Mouse (Mus musculus): Measurements from ENCODE around the gene Ndufa6.
A peak's percentile ranks its signal among the peaks of the same experiment; 100 is the strongest.
"Not testable (repeated sequence)": the region's sequence is repeated elsewhere in the genome, so short reads cannot be mapped to it uniquely, and the experiment has no call there.

Gene Ndufa6

DNA sequence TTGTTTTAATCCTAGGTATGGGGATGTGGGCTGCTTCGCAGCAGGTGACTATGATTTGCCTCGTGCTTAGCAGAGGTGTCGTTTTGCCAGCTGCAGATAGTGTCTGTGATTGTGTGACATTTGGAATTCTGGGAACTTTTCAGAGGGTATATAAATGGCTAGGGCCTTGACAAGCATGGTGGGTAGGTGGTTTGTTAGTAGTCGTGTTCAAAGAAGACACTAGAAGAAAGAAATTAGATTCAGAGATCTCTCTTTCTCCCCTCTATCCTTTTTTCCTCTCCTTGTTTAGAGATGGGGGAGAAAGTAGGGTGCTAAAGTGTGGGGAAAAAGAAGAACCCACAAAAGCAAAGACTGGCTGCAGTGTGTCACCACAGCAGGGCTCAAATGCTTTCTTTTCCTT is 14.0 kb upstream of the Ndufa6 start:
- DNase-seq (ENCODE audit: low read depth, low spot score), result no peak

DNA sequence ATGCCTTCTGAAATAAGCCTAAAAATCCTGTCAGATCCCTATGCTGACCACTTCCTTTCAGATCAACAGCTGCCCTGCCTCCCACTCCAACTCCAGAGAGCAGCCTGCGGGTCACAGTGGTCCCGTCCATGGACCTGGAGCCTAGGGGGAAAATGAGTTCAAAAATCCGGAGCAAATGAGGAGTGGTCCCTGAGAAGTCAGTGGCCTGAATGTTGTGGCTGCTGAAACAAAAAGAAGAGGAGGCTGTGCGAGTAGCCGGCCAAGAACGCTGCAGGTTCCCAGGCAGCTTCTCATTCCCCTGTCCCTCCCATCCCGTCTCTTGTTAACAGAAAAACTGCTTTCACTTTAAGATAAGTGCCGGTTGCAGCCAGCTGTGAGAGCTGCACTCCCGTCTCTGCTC is 10.4 kb upstream of the Ndufa6 start:
- not testable (repeated sequence) for DNase-seq (ENCODE audit: low read depth, low spot score)

DNA sequence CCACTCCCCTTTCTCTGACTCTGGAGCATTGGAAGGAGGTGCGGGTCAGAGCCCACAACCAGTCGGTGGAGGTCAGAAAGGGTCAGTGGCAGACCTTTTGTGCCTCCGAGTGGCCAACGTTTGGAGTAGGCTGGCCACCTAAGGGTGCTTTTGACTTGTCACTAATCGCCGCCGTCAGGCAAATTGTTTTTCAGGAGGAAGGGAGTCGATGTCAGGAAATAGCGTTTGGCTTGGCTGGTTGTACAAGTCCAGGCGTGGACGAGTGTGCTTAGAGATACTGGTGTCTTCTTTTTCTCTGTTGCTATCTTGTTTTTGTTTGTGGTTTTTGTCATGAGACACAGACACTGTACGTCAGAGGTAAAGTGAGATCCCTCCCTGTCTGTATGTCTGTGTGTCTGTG is 9.7 kb upstream of the Ndufa6 start:
- DNase-seq (ENCODE audit: low read depth, low spot score), result not testable (repeated sequence)

DNA sequence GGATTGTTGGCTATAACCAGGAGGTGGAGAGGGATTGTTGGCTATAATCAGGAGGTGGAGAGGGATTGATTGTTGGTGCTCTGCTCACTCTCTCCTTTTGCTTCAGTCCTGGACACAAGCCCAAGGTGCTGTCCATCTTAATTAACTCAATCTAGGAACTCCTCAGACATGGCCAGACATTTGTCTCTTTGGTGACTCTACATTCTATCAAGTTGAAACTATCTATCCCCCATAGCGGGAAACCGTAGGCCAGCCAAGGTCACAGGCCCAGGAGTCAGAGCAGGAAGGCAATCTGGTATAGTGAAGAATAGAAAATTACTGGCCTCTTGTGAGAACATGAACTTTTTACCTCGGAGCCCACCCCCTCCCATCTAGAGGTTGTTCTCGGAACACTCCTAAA is 8.1 kb upstream of the Ndufa6 start:
- no peak for DNase-seq (ENCODE audit: low read depth, low spot score)

DNA sequence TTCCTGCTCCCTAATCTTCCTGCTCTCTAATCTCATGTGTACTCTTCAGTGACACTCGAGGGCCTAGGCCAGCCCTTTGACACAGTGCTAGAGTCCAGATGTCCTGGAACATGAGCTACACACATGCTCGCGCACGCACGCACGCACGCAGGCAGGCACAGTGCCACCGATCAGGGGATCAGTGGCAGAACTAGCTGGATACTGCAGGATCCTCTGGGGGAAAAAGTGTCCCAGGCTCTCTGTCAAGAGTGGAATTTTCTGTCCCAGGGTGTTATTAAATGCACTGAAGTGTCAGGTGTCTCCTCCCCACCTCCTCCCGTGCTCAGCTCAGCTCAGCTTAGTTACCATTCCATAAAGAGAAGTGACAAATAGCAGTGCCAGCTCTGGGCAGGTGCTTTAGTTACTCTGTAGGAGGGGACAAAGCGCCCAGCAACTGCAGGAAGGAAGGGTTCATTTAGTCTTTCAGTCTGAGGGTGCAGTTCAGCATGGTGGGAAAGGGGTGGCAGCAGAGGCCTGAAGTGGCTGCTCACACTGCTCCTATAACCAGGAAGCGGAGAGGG is 7.4 kb upstream of the Ndufa6 start:
- no peak for DNase-seq (ENCODE audit: low read depth, low spot score)

- DNase-seq (ENCODE audit: low read depth, low spot score), result no peak
Observed at GRCm38 (mm10) chr15:82358431-82359260, 4.5 kb upstream of the Ndufa6 start.

DNA sequence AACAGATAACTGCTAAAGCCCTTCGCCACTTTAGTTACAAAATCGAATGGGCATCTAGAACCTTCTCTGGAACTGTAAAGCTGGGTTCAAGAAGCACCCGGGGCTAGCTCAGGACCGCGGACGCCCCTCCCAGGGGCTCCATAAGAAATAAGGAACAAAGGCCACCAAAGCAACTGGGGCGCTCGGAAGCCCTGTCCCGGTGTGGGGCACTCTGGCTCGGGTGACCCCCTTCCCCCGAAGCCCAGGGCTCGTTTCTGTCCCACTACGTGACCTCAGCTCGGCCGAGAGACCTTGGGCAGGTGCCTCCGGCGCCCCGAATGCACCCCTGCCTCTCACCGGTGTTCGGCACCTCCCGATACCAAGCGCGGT is 393 bp downstream of the Ndufa6 start:
- no peak for DNase-seq (ENCODE audit: low read depth, low spot score)

- no peak for DNase-seq (ENCODE audit: low read depth, low spot score)
Observed at GRCm38 (mm10) chr15:82353078-82353744, 911 bp downstream of the Ndufa6 start.

- DNase-seq (ENCODE audit: low read depth, low spot score), result no peak
Observed at GRCm38 (mm10) chr15:82351480-82351879, 2.6 kb downstream of the Ndufa6 start.

DNA sequence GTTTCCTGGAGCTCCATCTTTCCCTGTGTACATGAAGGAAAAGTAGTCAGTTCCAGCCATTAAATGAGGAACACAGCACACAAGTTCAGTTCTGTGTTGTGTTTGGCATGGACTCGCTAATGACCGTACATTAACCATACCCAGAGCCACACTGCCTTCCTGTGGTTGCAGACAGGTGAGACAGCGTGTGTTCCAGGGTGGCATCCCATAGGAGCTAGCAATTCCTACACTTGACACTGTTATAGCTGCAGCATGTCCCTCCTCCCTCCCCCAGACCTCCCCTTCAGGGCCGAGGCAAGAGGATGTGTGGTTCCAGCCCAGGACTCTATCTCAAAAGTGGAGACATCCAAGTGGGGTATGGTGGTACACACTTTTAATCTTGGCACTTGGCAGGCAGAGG is 3.8 kb downstream of the Ndufa6 start:
- no peak for DNase-seq (ENCODE audit: low read depth, low spot score)

DNA sequence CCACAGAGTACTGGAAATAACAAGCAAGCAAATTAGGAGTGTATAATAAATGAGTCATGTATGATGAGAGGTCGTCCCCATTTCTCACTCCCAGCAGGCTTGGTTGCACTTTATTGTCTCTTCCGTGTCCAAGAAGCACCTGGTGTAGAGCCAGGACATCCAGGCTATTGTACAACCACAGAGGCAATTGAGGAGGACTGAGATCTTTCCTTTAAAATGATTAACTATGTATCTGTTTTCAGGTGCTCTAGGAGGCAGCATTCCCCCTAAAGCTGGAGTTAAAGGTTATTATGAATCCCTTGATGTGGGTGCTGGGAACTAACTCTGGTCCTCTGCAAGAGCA is 5.2 kb downstream of the Ndufa6 start:
- DNase-seq (ENCODE audit: low read depth, low spot score), result no peak

DNA sequence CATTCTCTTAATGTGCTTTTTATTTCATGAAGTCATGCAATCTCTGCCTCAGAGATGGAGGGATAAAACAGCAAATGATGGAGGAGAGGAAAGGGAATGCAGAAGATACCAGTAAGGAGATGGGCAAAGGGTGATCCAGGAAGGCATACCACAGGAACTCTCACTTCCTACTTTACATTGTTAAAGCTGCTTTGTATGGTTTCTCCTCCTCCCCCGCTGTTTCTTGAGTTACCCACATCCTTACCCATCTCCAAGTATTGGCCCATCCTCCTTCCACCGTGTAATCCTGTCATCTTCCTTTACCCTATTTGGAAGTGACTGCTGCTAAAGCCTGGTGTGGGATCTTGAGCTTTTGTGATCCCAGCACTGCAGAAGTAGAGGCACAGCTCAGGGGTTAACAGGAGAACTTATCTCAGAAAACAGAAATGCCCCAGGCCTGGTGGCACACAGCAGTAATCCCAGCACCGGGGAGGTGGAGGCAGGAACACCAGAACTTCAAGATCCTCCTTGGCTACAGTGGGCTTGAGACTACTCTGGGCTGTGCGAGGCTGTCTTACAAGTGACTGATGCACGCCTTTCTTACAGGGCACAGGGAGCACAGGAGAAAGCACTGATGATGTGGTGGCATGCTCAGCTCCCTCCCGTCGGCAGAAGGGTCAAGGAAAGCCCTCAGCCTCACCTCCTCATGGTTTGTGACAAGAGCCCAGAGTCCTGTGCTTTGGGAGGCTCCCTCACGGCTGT is 5.7 kb downstream of the Ndufa6 start:
- no peak for DNase-seq (ENCODE audit: low read depth, low spot score)

- DNase-seq (ENCODE audit: low read depth, low spot score), result no peak
Observed at GRCm38 (mm10) chr15:82347852-82348251, 6.3 kb downstream of the Ndufa6 start.

GRCm38 (mm10) chr15:82347303-82347676 is 6.8 kb downstream of the Ndufa6 start:
- DNase-seq (ENCODE audit: low read depth, low spot score), result no peak

GRCm38 (mm10) chr15:82346580-82347302 is 7.4 kb downstream of the Ndufa6 start:
- no peak for DNase-seq (ENCODE audit: low read depth, low spot score)

DNA sequence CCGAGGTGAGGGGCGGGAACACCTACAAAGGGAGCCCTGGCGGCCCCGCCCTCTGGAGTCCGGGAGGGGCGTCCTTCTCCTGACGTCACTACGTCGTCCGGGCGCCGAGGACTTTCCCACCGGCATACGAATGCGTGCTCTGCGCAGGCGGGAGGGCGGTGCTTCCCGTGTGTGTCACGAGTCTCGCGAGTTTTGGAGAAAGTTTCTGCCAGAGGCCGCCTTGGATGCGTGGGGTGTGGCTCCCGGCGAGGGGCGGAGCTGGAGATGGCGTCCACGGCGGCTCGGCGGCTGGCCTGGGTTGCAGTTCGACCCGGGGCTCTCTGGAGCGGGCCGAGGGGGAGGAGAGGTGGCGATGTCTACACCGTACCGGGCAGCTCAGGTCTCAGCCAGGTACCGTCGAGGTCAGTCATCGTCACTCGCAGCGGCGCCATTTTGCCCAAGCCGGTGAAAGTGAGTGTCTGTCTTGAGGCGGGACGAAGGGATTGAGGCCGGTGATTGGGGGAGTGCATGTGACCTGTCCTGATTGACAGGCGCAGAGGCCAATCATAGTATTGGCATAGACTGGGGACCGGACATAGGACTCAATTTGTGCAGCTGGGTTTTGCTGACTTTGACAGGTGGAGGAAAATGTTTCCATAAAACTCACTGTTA is 8.2 kb downstream of the Ndufa6 start:
- DNase-seq (ENCODE audit: low read depth, low spot score), result peak; percentile 98

DNA sequence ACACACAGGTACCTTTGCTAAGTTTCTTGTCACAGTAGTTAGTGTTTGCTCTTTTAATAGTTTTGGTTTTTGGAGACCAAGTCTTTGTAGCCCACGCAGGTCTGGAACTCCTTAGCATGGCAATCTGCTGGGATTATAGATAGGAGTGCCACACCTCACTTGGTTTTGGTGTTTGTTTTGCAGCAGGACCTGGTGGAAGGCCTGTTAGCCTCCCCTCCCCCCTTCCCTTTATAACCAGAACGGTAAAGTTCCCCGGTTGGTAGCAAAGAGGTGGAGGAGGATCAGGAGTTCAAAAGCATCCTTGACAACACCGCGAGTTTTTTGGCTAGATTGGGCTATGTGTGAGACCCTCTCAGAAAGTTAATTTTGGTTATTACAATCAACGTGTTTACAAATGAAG is 9.2 kb downstream of the Ndufa6 start:
- DNase-seq (ENCODE audit: low read depth, low spot score), result no peak

GRCm38 (mm10) chr15:82343368-82344287 is 10.5 kb downstream of the Ndufa6 start:
- no peak for DNase-seq (ENCODE audit: low read depth, low spot score)

DNA sequence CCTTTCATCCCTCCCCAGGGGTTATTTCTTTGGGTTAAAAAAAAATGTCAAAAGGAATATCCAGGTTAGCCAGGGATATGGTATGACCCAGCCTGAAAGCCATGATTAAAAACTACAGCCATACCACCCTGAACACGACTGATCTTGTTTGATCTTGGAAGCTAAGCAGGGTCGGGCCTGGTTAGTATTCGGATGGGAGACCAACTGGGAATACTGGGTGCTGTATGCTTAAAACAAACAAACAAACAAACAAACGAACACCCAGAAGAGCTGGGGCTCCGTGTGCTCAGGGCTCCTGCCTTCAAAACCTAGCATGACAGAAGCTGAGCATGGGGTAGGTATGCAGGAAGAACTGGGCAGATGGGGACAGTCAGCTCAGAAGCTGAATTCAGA is 11.6 kb downstream of the Ndufa6 start:
- DNase-seq (ENCODE audit: low read depth, low spot score), result no peak
